Mouse (Mus musculus): ENCODE measurements around the gene Atp7a.
"Not testable (repeated sequence)": the region's sequence is repeated elsewhere in the genome, so short reads cannot be mapped to it uniquely, and the experiment has no call there.

DNA sequence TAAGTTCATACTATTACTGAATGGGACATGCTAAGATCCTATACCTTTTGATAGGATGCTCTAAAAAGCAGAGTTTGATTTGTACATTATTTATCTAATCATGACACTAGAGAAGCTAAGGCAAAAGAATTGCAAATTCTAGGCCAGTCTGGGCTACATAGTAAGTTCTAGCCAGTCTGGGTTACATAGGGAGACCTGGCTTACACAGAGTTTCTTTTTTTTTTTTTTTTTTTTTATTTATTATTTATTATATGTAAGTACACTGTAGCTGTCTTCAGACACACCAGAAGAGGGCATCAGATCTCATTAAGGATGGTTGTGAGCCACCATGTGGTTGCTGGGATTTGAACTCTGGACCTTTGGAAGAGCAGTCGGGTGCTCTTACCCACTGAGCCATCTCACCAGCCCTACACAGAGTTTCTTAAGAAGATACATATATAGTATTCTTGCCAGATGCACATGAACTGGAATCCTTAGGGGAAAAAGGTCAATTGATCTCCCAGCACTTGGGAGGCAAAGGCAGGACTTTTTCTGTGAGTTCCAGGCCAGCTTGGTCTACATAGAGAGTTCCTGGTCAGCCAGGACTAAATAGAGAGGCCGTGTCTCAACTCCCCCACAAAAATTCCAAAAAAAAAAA, 12.2 kb upstream of the Atp7a start:
- not testable (repeated sequence) for TF ChIP-seq CTCF, EP300 (IDR thresholded peaks at IDR 0.05; ENCODE audit: low read depth)
